Mouse (Mus musculus): ENCODE measurements around the gene Alkbh2. TPM values are rescaled to one million over a fixed set of nuclear protein-coding genes. Genes with fewer than 3 reads are reported as not detected.
A peak's percentile ranks its signal among the peaks of the same experiment; 100 is the strongest.

Gene Alkbh2
- polyA plus RNA-seq, 1 experiment, result 8.6 TPM

- WGBS, result 76% methylated on average over 14 of the region's 14 CpGs
- H3K4me3 ChIP-seq (replicated peaks; ENCODE audit: extremely low read depth, low read depth, low read length), result no peak overlapping the region
- H3K4me1 ChIP-seq (ENCODE audit: control insufficient read depth, insufficient read depth, low read length), result no peaks in the 10 kb centered on the region
- no peak for DNase-seq
- TF ChIP-seq POLR2A (IDR thresholded peaks at IDR 0.05; ENCODE audit: borderline replicate concordance, extremely low read depth, low read depth, low read length), result no peak
- no peak for TF ChIP-seq CTCF (IDR thresholded peaks at IDR 0.05; ENCODE audit: insufficient read depth, low read length)
Measured at GRCm38 (mm10) chr5:114147043-114147972, 19.3 kb upstream of the Alkbh2 start.

GRCm38 (mm10) chr5:114146028-114146888, 18.2 kb upstream of the Alkbh2 start, which contains the start of gene Acacb:
Gene Acacb, plus strand, starts transcription at chr5:114146535.
- DNase-seq, result no peak
- TF ChIP-seq POLR2A (IDR thresholded peaks at IDR 0.05; ENCODE audit: borderline replicate concordance, extremely low read depth, low read depth, low read length), result no peak
- no peak for TF ChIP-seq CTCF (IDR thresholded peaks at IDR 0.05; ENCODE audit: insufficient read depth, low read length)
- Histone ChIP-seq H3K4me3 (replicated peaks; ENCODE audit: extremely low read depth, low read depth, low read length) (no peak within 1 kb of the TSS), H3K4me1 (ENCODE audit: control insufficient read depth, insufficient read depth, low read length) (no peaks in the 10 kb centered on the region)
- 40% methylated on average over 19 of the region's 19 CpGs for WGBS

- peaks cover 10% of the 10 kb centered on the region for H3K4me1 ChIP-seq (ENCODE audit: control insufficient read depth, insufficient read depth, low read length)
- peak; percentile 49; the same call in 1 of the 2 replicates for TF ChIP-seq POLR2A (IDR thresholded peaks at IDR 0.05; ENCODE audit: borderline replicate concordance, extremely low read depth, low read depth, low read length)
- TF ChIP-seq CTCF (IDR thresholded peaks at IDR 0.05; ENCODE audit: insufficient read depth, low read length), result no peak
- 13% methylated on average over 9 of the region's 9 CpGs for WGBS
- peak; percentile 72 for DNase-seq
- H3K4me3 ChIP-seq (replicated peaks; ENCODE audit: extremely low read depth, low read depth, low read length), result no peak overlapping the region
Measured at GRCm38 (mm10) chr5:114139175-114139574, 11.2 kb upstream of the Alkbh2 start.

DNA sequence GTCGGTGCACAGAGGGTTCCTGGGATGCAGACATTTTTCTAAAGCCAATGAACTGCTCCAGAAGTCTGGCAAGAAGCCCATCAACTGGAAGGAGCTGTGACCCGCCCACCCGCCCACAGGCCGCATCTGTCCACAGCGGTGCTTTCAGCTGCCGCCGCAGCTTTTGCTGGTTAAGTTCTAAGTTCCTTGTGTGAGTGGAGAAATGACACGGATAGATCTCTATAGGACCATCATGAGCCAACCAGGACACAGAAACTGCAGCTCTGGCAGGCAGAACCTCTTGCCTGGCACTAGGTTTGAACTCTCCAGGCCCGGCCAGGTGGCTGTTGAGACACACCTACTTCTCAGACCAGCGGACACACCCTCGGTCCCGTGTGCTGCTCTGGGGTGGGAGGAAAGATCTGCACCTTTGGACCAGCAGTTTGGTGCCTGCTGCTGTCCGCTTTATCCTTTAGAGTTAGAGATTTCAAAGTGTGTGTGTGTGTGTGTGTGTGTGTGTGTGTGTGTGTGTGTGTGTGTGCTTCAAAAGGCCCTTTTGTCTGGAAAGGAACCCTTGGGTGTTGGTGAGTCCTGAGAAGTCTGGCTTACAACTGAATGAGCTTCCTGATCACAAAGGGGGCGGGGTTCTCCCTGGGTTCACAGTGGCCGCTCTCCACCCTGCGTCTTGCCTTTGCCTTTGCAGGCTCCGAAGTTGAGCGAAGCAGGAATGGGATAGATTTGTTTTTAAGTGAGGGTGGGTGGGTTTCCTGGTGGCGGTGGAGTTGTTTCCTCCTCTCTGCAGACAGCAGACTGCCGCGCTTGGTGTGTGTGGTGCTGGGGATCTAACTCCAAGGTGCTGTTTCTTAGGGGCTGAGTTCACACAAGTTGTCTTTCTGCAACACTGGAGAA, 10.5 kb upstream of the Alkbh2 start:
- whole genome bisulfite sequencing, result 47% methylated on average over 21 of the region's 21 CpGs
- Histone ChIP-seq H3K4me3 (replicated peaks; ENCODE audit: extremely low read depth, low read depth, low read length) (no peak overlapping the region), H3K4me1 (ENCODE audit: control insufficient read depth, insufficient read depth, low read length) (peaks cover 10% of the 10 kb centered on the region)
- DNase-seq, result peak; percentile 21
- TF ChIP-seq CTCF (IDR thresholded peaks at IDR 0.05; ENCODE audit: insufficient read depth, low read length), result no peak
- no peak for TF ChIP-seq POLR2A (IDR thresholded peaks at IDR 0.05; ENCODE audit: borderline replicate concordance, extremely low read depth, low read depth, low read length)

DNA sequence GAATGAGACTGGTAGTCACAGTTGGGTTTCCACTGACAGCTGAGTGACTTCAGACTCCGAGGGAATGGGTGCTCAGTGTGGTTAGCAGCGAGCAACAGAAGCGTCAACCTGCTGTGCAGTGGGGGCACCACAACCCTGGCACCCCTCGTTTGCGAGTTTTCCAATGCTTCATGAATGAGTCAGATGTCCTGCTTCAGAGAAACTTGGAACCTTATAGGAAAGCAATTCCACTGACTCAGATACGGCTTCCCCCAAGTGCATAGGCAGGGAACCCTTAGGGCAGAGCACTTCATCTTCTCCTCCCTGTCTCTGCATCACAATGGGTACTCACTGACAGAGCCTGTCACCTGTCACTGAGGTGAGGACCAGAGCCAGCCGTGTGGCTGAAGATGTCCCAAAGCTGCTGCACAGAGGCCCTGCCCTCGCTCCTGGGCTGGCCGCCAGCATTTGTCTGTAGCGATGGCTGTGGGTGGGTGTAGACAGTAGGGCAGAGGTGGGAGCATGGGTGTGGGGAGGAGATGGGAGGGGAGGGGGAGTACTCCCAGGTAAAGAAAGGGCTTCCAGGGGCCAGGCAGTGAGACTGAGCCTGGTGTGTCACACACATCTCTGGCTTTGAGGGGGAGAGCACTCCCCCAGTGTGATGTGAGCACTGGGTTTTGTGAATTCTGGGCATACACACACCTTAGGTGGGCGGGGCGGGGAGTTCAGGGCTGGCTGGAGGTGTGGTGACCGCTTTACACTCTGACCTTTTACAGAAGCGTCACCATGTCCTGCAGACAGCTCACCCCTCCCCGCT, 9.7 kb upstream of the Alkbh2 start:
- no peak for DNase-seq
- 68% methylated on average over 15 of the region's 15 CpGs for WGBS
- Histone ChIP-seq H3K4me1 (ENCODE audit: control insufficient read depth, insufficient read depth, low read length) (peaks cover 10% of the 10 kb centered on the region), H3K4me3 (replicated peaks; ENCODE audit: extremely low read depth, low read depth, low read length) (no peak overlapping the region)
- TF ChIP-seq CTCF (IDR thresholded peaks at IDR 0.05; ENCODE audit: insufficient read depth, low read length), result no peak
- TF ChIP-seq POLR2A (IDR thresholded peaks at IDR 0.05; ENCODE audit: borderline replicate concordance, extremely low read depth, low read depth, low read length), result no peak

GRCm38 (mm10) chr5:114135516-114135915, 7.5 kb upstream of the Alkbh2 start:
- 88% methylated on average over 10 of the region's 10 CpGs for WGBS
- Histone ChIP-seq H3K4me1 (ENCODE audit: control insufficient read depth, insufficient read depth, low read length) (peaks cover 10% of the 10 kb centered on the region), H3K4me3 (replicated peaks; ENCODE audit: extremely low read depth, low read depth, low read length) (no peak overlapping the region)
- TF ChIP-seq CTCF (IDR thresholded peaks at IDR 0.05; ENCODE audit: insufficient read depth, low read length) (no peak), POLR2A (IDR thresholded peaks at IDR 0.05; ENCODE audit: borderline replicate concordance, extremely low read depth, low read depth, low read length) (no peak)
- no peak for DNase-seq

GRCm38 (mm10) chr5:114134091-114134534, 6.1 kb upstream of the Alkbh2 start:
- 40% methylated on average over 6 of the region's 6 CpGs for WGBS
- TF ChIP-seq POLR2A (IDR thresholded peaks at IDR 0.05; ENCODE audit: borderline replicate concordance, extremely low read depth, low read depth, low read length), result no peak
- TF ChIP-seq CTCF (IDR thresholded peaks at IDR 0.05; ENCODE audit: insufficient read depth, low read length), result peak; percentile 31; the same call in 1 of the 2 replicates
- DNase-seq, result peak; percentile 59
- peaks cover 7% of the 10 kb centered on the region for H3K4me1 ChIP-seq (ENCODE audit: control insufficient read depth, insufficient read depth, low read length)
- H3K4me3 ChIP-seq (replicated peaks; ENCODE audit: extremely low read depth, low read depth, low read length), result no peak overlapping the region

- WGBS, result 91% methylated on average over 6 of the region's 6 CpGs
- no peak for DNase-seq
- Histone ChIP-seq H3K4me1 (ENCODE audit: control insufficient read depth, insufficient read depth, low read length) (0 out of 2 replicates have a peak, but pooled peaks cover under 1% of the 10 kb centered on the region), H3K4me3 (replicated peaks; ENCODE audit: extremely low read depth, low read depth, low read length) (no peak overlapping the region)
- TF ChIP-seq CTCF (IDR thresholded peaks at IDR 0.05; ENCODE audit: insufficient read depth, low read length), result no peak
- TF ChIP-seq POLR2A (IDR thresholded peaks at IDR 0.05; ENCODE audit: borderline replicate concordance, extremely low read depth, low read depth, low read length), result no peak
Measured at GRCm38 (mm10) chr5:114132841-114133240, 4.8 kb upstream of the Alkbh2 start.

Measured in lung, adult 2 months (tissue).